Mouse (Mus musculus): ENCODE measurements around the gene Ppp3r1.
"Not testable (repeated sequence)": the region's sequence is repeated elsewhere in the genome, so short reads cannot be mapped to it uniquely, and the experiment has no call there.

Ppp3r1 gene

GRCm38 (mm10) chr11:17199840-17200501 is 40.9 kb downstream of the Ppp3r1 start:
- DNase-seq (ENCODE audit: low read depth in 1 of 2, low spot score in 2 of 2), result no peak

GRCm38 (mm10) chr11:17200936-17201335 is 41.9 kb downstream of the Ppp3r1 start:
- DNase-seq (ENCODE audit: low read depth in 1 of 2, low spot score in 2 of 2), result no peak

DNA sequence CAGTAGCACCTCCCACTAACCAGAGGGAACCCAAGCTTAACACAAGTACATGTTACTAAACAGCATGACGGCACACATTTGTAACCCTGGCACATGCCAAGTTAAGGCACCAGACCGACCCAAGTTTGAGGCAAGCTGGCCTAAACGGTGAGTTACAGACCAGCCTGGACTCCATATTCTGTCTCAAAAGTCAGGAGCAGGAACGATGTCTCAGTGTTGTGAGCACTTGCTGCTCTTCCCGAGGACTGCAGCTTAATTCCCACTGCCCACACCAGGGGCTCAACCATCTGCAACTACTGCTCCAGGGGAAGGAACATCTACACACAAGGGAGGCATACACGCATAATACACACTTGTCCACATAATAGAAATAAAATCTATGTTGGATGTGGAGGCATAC is 43.4 kb downstream of the Ppp3r1 start:
- no peak for DNase-seq (ENCODE audit: low read depth in 1 of 2, low spot score in 2 of 2)

DNA sequence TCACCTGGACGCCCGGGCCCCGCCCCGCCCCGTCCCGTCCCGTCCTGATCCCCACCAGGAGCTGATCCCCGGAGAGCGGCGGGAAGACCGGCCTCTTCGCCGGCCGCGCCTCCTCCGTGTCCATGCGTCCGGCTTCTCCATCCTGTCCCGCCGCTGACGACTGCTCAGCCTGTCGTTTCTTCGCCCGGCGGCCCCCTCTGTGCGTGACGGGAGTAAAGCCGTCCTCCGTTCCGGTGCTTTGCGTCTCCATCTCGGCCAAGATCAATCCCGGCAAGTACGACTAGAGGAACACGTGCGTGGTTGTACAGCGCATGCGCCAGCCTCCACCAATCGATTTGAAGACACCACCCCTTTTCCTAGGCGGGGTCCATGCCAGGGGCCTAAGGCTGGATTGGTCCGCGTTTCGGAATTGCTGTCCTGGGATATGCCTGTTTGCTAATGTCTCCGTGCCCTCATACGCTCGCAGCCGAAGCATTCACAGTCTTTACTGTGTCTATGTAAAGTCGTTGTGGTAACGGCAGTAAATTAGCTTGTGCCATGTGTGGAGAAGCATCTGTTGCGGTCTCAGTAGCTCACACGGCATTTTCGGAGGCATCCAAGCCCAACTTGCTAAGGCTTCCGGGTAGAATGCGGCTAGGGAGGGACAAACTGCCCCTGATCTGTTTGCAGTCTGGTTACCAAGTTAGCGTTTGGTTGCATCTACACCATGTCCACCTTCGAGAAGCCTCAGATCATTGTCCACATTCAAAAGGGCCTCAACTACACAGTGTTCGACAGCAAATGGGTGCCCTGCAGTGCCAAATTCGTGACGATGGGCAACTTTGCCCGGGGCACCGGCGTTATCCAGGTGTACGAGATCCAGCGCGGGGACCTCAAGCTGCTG is 52.4 kb downstream of the Ppp3r1 start, which contains the start of gene Pno1:
TSS of gene Pno1 (minus strand) at position 311 of the 883 bp plus-strand sequence.
- peak; percentile 90 to 92 for DNase-seq (ENCODE audit: low read depth in 1 of 2, low spot score in 2 of 2)

DNA sequence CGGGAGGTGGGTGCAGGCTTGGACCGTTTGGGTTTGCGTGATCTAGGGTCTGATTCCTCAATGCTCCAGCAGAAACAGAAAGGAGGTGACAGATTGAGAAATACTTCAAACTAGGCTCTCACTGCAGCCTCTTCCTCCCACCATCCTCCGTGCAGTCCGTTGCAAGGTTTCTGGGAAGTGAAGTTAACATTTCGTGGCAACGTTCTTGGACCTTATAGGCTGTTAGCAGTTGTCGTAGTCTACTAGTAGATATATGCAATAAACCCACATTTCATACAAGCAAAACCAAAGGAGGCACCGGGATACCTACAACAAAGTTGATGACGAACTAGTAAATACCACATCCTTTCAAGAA is 53.1 kb downstream of the Ppp3r1 start:
- peak in 1 of 2 experiments; percentile 4 for DNase-seq (ENCODE audit: low read depth in 1 of 2, low spot score in 2 of 2)

GRCm38 (mm10) chr11:17212903-17213509 is 53.9 kb downstream of the Ppp3r1 start:
- DNase-seq (ENCODE audit: low read depth in 1 of 2, low spot score in 2 of 2), result no peak

DNA sequence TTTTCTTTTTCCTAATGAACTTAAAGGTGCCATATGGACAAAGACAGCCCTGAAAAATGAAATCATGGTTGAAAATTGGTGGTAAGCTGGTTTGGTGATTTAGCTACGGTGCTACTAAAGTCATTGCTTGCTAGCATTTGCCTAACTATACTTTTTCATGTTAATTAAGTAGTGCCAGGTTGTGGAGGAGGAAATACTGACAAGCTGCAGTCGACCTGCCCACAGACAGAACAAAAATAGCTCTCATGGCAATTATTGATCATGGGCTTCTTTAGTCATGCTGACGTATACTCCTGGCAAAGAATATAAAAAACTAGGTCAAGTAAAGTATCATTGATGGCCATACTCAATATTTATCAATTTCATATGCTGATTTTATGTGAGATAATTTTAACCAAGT is 56.4 kb downstream of the Ppp3r1 start:
- DNase-seq (ENCODE audit: low read depth in 1 of 2, low spot score in 2 of 2), result no peak

DNA sequence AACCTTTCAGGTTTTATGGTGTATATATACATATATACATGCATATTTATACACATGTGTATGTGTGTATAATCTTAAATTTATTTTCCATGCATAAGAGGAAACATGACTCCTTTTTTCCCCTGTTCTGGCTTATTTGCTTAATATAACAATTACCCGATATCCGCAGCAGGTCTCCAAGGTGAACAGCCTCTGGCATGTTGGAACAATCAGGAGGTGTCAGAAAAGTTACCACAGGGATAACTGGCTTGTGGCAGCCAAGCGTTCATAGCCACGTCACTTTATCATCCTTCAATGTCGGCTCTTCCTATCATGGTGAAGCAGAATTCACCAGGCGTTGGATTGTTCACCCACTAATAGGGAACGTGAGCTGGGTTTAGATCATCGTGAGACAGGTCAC is 62.1 kb downstream of the Ppp3r1 start:
- no peak for DNase-seq (ENCODE audit: low read depth in 1 of 2, low spot score in 2 of 2)

- DNase-seq (ENCODE audit: low read depth in 1 of 2, low spot score in 2 of 2), result no peak
Measured at GRCm38 (mm10) chr11:17232792-17233191, 73.7 kb downstream of the Ppp3r1 start.

DNA sequence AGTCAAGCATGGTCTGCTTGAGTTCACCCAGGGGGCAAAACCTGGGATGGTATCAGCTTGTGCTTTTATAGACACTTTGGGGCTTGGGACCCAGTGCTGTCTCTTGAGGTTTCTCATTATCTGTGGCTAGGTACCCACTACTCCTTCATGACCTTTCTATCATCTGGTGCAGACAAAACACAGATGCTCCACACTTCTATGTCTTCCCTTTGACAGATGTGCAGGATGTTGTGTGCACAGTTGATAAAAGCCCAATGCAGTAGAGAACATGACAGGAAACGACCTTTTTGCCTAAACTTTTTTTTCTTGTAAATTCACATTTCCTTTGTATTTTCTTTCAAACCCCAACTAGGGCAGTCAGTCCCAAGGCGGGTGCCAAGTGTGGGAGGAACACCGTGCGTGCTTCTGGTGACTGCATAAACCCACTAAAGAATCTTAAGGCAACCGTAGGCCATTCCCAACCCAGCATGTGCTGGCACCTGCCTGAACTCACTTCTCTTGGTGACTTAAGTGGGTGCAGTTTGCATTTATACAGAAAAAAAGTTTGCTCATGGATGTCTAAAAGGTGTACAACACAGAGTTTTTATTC is 77.5 kb downstream of the Ppp3r1 start:
- no peak for DNase-seq (ENCODE audit: low read depth in 1 of 2, low spot score in 2 of 2)

GRCm38 (mm10) chr11:17238598-17238997 is 79.5 kb downstream of the Ppp3r1 start:
- not testable (repeated sequence) for DNase-seq (ENCODE audit: low read depth in 1 of 2, low spot score in 2 of 2)

- no peak for DNase-seq (ENCODE audit: low read depth in 1 of 2, low spot score in 2 of 2)
Measured at GRCm38 (mm10) chr11:17248715-17249114, 89.7 kb downstream of the Ppp3r1 start.

Measured in monocyte, adult 2 months (primary cell).